Mouse (Mus musculus): ENCODE measurements at regions not wholly inside any gene's neighbourhood (a gene's known extent, or its start where the extent isn't known, plus 50 kb on each side); places are given as distances from the start of the nearest gene placed in this dataset.

DNA sequence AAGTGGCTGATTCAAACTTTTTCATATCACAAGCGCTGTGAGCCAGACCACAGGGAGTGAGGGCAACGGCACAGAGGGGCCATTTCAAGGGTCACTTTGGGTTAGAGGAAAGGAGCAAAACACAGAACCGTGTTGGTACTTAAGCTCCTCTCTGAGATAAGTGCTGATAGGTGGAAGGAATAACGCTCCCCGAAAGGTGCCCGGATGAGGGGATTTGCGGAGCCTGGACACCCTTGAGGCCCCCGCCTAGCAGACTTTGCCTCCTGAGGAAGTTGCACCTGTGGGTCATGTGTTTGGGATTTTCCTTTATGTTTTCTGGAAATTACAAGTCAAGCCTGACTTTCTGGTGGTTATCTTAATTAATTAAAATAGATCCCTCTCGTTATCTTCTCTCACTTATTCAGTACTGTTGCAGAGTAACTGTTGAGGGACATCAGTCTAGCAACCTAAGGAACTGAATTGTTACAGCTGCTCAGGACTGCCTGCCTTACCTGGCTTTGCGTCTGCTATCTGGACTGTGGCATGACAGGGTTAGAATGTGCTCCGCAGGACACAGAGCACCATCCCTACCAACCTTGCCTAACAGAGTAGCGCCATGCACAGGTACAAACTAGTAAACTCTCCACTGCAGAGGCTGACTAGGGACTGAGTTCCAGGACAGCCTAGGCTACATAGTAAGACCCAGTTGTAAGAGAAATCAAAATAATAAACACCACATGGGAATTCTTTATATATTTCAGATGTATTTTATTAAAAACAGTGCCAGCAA, 137.4 kb upstream of the Plcz1 start:
- no peaks in the 10 kb centered on the region for H3K79me2 ChIP-seq (ENCODE audit: control insufficient read depth, insufficient read depth, low read length)
- 90% methylated on average over 12 of the region's 12 CpGs for WGBS
- H3K4me1 ChIP-seq (ENCODE audit: control insufficient read depth, insufficient read depth, low read length), result no peaks in the 10 kb centered on the region
- DNase-seq (ENCODE audit: extremely low read depth, low read depth, low spot score), result no peak
- no peak for TF ChIP-seq POLR2A (IDR thresholded peaks at IDR 0.05; ENCODE audit: extremely low read depth, insufficient read depth, low read length)
- TF ChIP-seq CTCF (IDR thresholded peaks at IDR 0.05; ENCODE audit: low read depth, low read length), result no peak
- H3K36me3 ChIP-seq (ENCODE audit: control insufficient read depth, insufficient read depth, low read length), result no peaks in the 10 kb centered on the region
- no peak overlapping the region for H3K4me3 ChIP-seq (ENCODE audit: insufficient read depth, low read depth, low read length)
- H3K27me3 ChIP-seq (ENCODE audit: control insufficient read depth, insufficient read depth, low read length), result no peaks in the 10 kb centered on the region
- H3K9ac ChIP-seq (ENCODE audit: low read depth, low read length), result no peak overlapping the region
- H3K27ac ChIP-seq (replicated peaks; ENCODE audit: insufficient read depth, low read depth, low read length), result no peak overlapping the region

GRCm38 (mm10) chr6:140172716-140173115, 131.5 kb upstream of the Plcz1 start:
- no peaks in the 10 kb centered on the region for H3K27me3 ChIP-seq (ENCODE audit: control insufficient read depth, insufficient read depth, low read length)
- H3K9ac ChIP-seq (ENCODE audit: low read depth, low read length), result no peak overlapping the region
- no peak for TF ChIP-seq CTCF (IDR thresholded peaks at IDR 0.05; ENCODE audit: low read depth, low read length)
- TF ChIP-seq POLR2A (IDR thresholded peaks at IDR 0.05; ENCODE audit: extremely low read depth, insufficient read depth, low read length), result no peak
- DNase-seq (ENCODE audit: extremely low read depth, low read depth, low spot score), result no peak
- no peaks in the 10 kb centered on the region for H3K36me3 ChIP-seq (ENCODE audit: control insufficient read depth, insufficient read depth, low read length)
- no peaks in the 10 kb centered on the region for H3K79me2 ChIP-seq (ENCODE audit: control insufficient read depth, insufficient read depth, low read length)
- WGBS, result 86% methylated on average over 9 of the region's 9 CpGs
- no peak overlapping the region for H3K27ac ChIP-seq (replicated peaks; ENCODE audit: insufficient read depth, low read depth, low read length)
- no peaks in the 10 kb centered on the region; the same call in 1 of the 2 replicates for H3K4me1 ChIP-seq (ENCODE audit: control insufficient read depth, insufficient read depth, low read length)
- no peak overlapping the region for H3K4me3 ChIP-seq (ENCODE audit: insufficient read depth, low read depth, low read length)

- Histone ChIP-seq H3K27me3 (ENCODE audit: control insufficient read depth, insufficient read depth, low read length) (no peaks in the 10 kb centered on the region), H3K4me3 (ENCODE audit: insufficient read depth, low read depth, low read length) (no peak overlapping the region), H3K79me2 (ENCODE audit: control insufficient read depth, insufficient read depth, low read length) (no peaks in the 10 kb centered on the region), H3K27ac (replicated peaks; ENCODE audit: insufficient read depth, low read depth, low read length) (no peak overlapping the region), H3K36me3 (ENCODE audit: control insufficient read depth, insufficient read depth, low read length) (no peaks in the 10 kb centered on the region), H3K9ac (ENCODE audit: low read depth, low read length) (no peak overlapping the region), H3K4me1 (ENCODE audit: control insufficient read depth, insufficient read depth, low read length) (no peaks in the 10 kb centered on the region; the same call in 1 of the 2 replicates)
- WGBS, result 30% methylated on average over 3 of the region's 3 CpGs
- TF ChIP-seq POLR2A (IDR thresholded peaks at IDR 0.05; ENCODE audit: extremely low read depth, insufficient read depth, low read length), result no peak
- TF ChIP-seq CTCF (IDR thresholded peaks at IDR 0.05; ENCODE audit: low read depth, low read length), result no peak
- peak; percentile 90 for DNase-seq (ENCODE audit: extremely low read depth, low read depth, low spot score)
Observed at GRCm38 (mm10) chr6:140169836-140170235, 128.6 kb upstream of the Plcz1 start.

DNA sequence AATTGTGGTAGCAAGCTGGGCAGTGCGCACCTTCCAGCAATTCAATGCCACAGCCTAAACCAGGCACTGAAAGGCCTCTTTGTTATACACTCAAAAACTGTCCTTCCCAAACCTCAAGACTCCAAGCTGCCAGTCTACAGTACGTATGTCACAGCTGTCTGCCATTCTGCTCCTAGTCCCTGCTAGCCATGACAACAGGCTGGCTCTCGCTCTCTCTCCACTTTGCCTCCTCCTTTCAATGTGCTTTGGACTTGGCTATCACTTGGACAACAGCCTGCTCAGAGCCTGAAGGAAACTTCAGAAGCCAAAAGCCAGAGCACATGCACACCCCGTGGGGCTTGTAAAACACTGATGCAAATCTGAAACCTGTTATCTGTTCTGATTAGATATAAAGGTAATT, 125.9 kb upstream of the Plcz1 start:
- no peak overlapping the region for H3K9ac ChIP-seq (ENCODE audit: low read depth, low read length)
- no peaks in the 10 kb centered on the region for H3K79me2 ChIP-seq (ENCODE audit: control insufficient read depth, insufficient read depth, low read length)
- H3K27ac ChIP-seq (replicated peaks; ENCODE audit: insufficient read depth, low read depth, low read length), result no peak overlapping the region
- WGBS, result 90% methylated on average over 4 of the region's 4 CpGs
- no peak overlapping the region for H3K4me3 ChIP-seq (ENCODE audit: insufficient read depth, low read depth, low read length)
- no peaks in the 10 kb centered on the region; the same call in 1 of the 2 replicates for H3K4me1 ChIP-seq (ENCODE audit: control insufficient read depth, insufficient read depth, low read length)
- TF ChIP-seq POLR2A (IDR thresholded peaks at IDR 0.05; ENCODE audit: extremely low read depth, insufficient read depth, low read length) (no peak), CTCF (IDR thresholded peaks at IDR 0.05; ENCODE audit: low read depth, low read length) (no peak)
- no peaks in the 10 kb centered on the region for H3K36me3 ChIP-seq (ENCODE audit: control insufficient read depth, insufficient read depth, low read length)
- no peak for DNase-seq (ENCODE audit: extremely low read depth, low read depth, low spot score)
- H3K27me3 ChIP-seq (ENCODE audit: control insufficient read depth, insufficient read depth, low read length), result no peaks in the 10 kb centered on the region

DNA sequence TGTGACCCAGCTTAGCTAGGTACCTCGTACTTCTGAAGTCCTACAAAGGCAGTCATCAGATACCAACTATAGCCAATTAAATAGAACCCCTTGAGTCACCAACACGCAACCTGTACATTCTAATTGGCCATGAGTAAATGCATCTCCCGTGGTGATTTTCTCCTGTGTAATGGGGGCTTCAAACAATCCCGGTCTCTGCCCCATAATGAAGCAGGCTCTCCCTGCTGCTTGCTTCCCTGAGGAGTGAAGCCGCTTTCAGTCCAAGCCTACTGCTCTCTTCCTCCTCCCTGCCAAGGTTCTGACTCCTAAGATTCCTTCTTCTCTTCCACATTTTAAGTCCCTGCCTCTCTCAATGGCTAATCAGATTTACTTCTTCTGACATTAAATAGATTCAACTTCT, 121.5 kb upstream of the Plcz1 start:
- WGBS, result 95% methylated on average over 5 of the region's 5 CpGs
- H3K79me2 ChIP-seq (ENCODE audit: control insufficient read depth, insufficient read depth, low read length), result no peaks in the 10 kb centered on the region
- DNase-seq (ENCODE audit: extremely low read depth, low read depth, low spot score), result no peak
- no peaks in the 10 kb centered on the region for H3K27me3 ChIP-seq (ENCODE audit: control insufficient read depth, insufficient read depth, low read length)
- no peaks in the 10 kb centered on the region for H3K36me3 ChIP-seq (ENCODE audit: control insufficient read depth, insufficient read depth, low read length)
- no peak overlapping the region for H3K4me3 ChIP-seq (ENCODE audit: insufficient read depth, low read depth, low read length)
- no peak overlapping the region for H3K27ac ChIP-seq (replicated peaks; ENCODE audit: insufficient read depth, low read depth, low read length)
- H3K9ac ChIP-seq (ENCODE audit: low read depth, low read length), result no peak overlapping the region
- H3K4me1 ChIP-seq (ENCODE audit: control insufficient read depth, insufficient read depth, low read length), result no peaks in the 10 kb centered on the region
- TF ChIP-seq POLR2A (IDR thresholded peaks at IDR 0.05; ENCODE audit: extremely low read depth, insufficient read depth, low read length) (no peak), CTCF (IDR thresholded peaks at IDR 0.05; ENCODE audit: low read depth, low read length) (no peak)

DNA sequence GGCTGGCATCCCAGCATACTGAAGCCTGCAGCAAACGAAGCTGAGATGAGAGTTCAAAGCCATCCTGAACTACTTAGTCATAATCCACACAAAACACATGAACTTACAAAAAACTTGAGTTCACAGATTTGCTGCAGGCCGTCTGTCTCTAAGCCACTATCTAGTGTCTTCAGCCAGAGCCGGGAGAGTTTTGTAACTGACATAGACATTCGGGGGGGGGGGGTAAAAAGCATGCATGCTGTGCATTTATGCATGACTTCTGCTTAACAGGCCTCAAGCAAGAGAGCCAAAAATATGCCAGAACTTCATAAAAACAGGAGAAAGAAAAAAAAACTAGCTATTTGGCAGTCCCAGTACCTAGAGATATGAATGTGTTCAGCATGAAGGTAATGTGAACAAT, 120.2 kb upstream of the Plcz1 start:
- Histone ChIP-seq H3K27ac (replicated peaks; ENCODE audit: insufficient read depth, low read depth, low read length) (no peak overlapping the region), H3K79me2 (ENCODE audit: control insufficient read depth, insufficient read depth, low read length) (no peaks in the 10 kb centered on the region), H3K27me3 (ENCODE audit: control insufficient read depth, insufficient read depth, low read length) (no peaks in the 10 kb centered on the region), H3K9ac (ENCODE audit: low read depth, low read length) (no peak overlapping the region), H3K4me3 (ENCODE audit: insufficient read depth, low read depth, low read length) (no peak overlapping the region), H3K4me1 (ENCODE audit: control insufficient read depth, insufficient read depth, low read length) (no peaks in the 10 kb centered on the region), H3K36me3 (ENCODE audit: control insufficient read depth, insufficient read depth, low read length) (no peaks in the 10 kb centered on the region)
- DNase-seq (ENCODE audit: extremely low read depth, low read depth, low spot score), result no peak
- TF ChIP-seq POLR2A (IDR thresholded peaks at IDR 0.05; ENCODE audit: extremely low read depth, insufficient read depth, low read length) (no peak), CTCF (IDR thresholded peaks at IDR 0.05; ENCODE audit: low read depth, low read length) (no peak)
- 78% methylated on average over 4 of the region's 4 CpGs for WGBS
